In the genomic region with DNA sequence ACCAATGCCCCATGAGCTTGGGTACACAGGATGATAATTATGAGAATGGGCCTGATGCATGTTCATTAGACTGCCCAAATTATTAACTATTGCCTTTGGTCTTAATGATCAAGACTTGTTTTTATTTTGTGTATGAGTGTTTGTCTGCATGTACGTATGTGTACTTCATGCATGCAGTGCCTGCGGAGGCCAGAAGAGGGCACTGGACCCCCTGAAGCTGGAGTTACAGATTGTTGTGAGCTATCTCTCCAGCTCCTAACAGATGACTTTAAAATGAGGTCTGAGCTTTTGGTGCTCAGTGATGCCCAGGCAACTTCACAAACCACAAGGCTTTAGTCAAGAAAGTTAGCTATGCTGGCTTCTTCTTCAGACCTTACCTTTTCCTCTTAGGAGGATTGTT, we compare ENCODE assay signal across 21 mouse cellular contexts. TPM values are rescaled to one million over a fixed set of nuclear protein-coding genes. Genes with fewer than 3 reads are reported as not detected.
DNase-seq lines count a peak whose midpoint lies in the region; ATAC-seq and TF ChIP-seq lines count a peak whose summit lies in the region.
"Had no signal": no experiment of that assay in that cellular context is flagged by ENCODE, and none has a peak within 500 bp of the region (broad histone marks: within the 10 kb centered on the region; RNA-seq: fewer than 3 reads in every experiment).

No protein-coding gene starts in this region.

- DNase-seq in lung, postnatal 0 days (ENCODE audit: low spot score): no peak
- no peak for DNase-seq in lung, postnatal 14 days
- peak; percentile 36 for DNase-seq in ES-CJ7 (ENCODE audit: low read depth, low spot score)
- no peak for DNase-seq in stomach, postnatal 0 days (ENCODE audit: low spot score)
- DNase-seq in limb, embryonic 10.5 days (ENCODE audit: low spot score): no peak
- DNase-seq: adrenal gland, adult 8-10 months; cerebellum, adult 9-10 months; gastrocnemius, postnatal 14 days; kidney, adult 9 months; midbrain, embryonic 14.5 days had no signal

- 100% methylated on average over 2 of the region's 2 CpGs for WGBS in intestine, postnatal 0 days
- 97% methylated on average over 2 of the region's 2 CpGs for WGBS in intestine, embryonic 16.5 days
- WGBS in lung, postnatal 0 days: 95% methylated on average over 2 of the region's 2 CpGs
- 98% methylated on average over 2 of the region's 2 CpGs for WGBS in stomach, postnatal 0 days
- WGBS in limb, embryonic 10.5 days: 96% methylated on average over 2 of the region's 2 CpGs

- no peaks in the 10 kb centered on the region for H3K36me3 ChIP-seq in intestine, postnatal 0 days (ENCODE audit: control insufficient read depth, insufficient read depth)
- H3K36me3 ChIP-seq in intestine, embryonic 16.5 days (ENCODE audit: control insufficient read depth, insufficient read depth, low read length): no peaks in the 10 kb centered on the region
- no peaks in the 10 kb centered on the region for H3K36me3 ChIP-seq in lung, postnatal 0 days (ENCODE audit: insufficient read depth, low read length)
- H3K36me3 ChIP-seq in stomach, postnatal 0 days (ENCODE audit: control insufficient read depth, insufficient read depth, low read length): no peaks in the 10 kb centered on the region
- no peaks in the 10 kb centered on the region for H3K36me3 ChIP-seq in limb, embryonic 10.5 days
- H3K36me3 ChIP-seq: forebrain, embryonic 12.5 days; heart, embryonic 10.5 days; hindbrain, embryonic 12.5 days; limb, embryonic 15.5 days; lung, embryonic 15.5 days; stomach, embryonic 15.5 days had no signal

- TF ChIP-seq CTCF in intestine, postnatal 0 days (IDR thresholded peaks at IDR 0.05; ENCODE audit: low read depth): peak; percentile 32
- peak; percentile 22; the same call in 1 of the 2 replicates for TF ChIP-seq CTCF in lung, postnatal 0 days (IDR thresholded peaks at IDR 0.05)
- peak; percentile 34 for TF ChIP-seq CTCF in stomach, postnatal 0 days (IDR thresholded peaks at IDR 0.05; ENCODE audit: low read depth)

- H3K9me3 ChIP-seq in intestine, postnatal 0 days (ENCODE audit: control insufficient read depth): no peaks in the 10 kb centered on the region
- no peaks in the 10 kb centered on the region for H3K9me3 ChIP-seq in intestine, embryonic 16.5 days (ENCODE audit: control insufficient read depth, low read length)
- H3K9me3 ChIP-seq in lung, postnatal 0 days (ENCODE audit: low read length): no peaks in the 10 kb centered on the region
- H3K9me3 ChIP-seq in stomach, postnatal 0 days (ENCODE audit: control insufficient read depth, low read length): no peaks in the 10 kb centered on the region
- H3K9me3 ChIP-seq in limb, embryonic 10.5 days (replicated peaks): no peaks in the 10 kb centered on the region
- H3K9me3 ChIP-seq: heart, embryonic 10.5 days; hindbrain, embryonic 12.5 days; limb, embryonic 15.5 days; lung, embryonic 15.5 days; stomach, embryonic 15.5 days had no signal

- TF ChIP-seq EP300 in lung, postnatal 0 days (IDR thresholded peaks at IDR 0.05): no peak
- TF ChIP-seq EP300 in stomach, postnatal 0 days (optimal IDR thresholded peaks at IDR 0.05): no peak

- no peak for ATAC-seq in intestine, postnatal 0 days
- no peak for ATAC-seq in intestine, embryonic 16.5 days
- ATAC-seq in lung, postnatal 0 days: no peak
- ATAC-seq in stomach, postnatal 0 days (ENCODE audit: low FRiP score, low TSS enrichment): no peak
- ATAC-seq: inflammation-experienced regulatory T-cells, adult 6 months had no signal

- no peak overlapping the region for H3K27ac ChIP-seq in intestine, postnatal 0 days (ENCODE audit: low read depth, low read length)
- no peak overlapping the region for H3K27ac ChIP-seq in intestine, embryonic 16.5 days (ENCODE audit: low read length)
- H3K27ac ChIP-seq in lung, postnatal 0 days (ENCODE audit: low read length): no peak overlapping the region
- H3K27ac ChIP-seq in stomach, postnatal 0 days (replicated peaks): no peak overlapping the region
- no peak overlapping the region for H3K27ac ChIP-seq in limb, embryonic 10.5 days
- H3K27ac ChIP-seq: forebrain, embryonic 12.5 days; heart, embryonic 10.5 days; hindbrain, embryonic 12.5 days; limb, embryonic 15.5 days; lung, embryonic 15.5 days; stomach, embryonic 15.5 days had no signal

- no peaks in the 10 kb centered on the region for H3K4me1 ChIP-seq in intestine, postnatal 0 days (replicated peaks; ENCODE audit: control insufficient read depth, insufficient read depth, low read length)
- no peaks in the 10 kb centered on the region for H3K4me1 ChIP-seq in intestine, embryonic 16.5 days (ENCODE audit: control insufficient read depth, insufficient read depth, low read length)
- H3K4me1 ChIP-seq in lung, postnatal 0 days (ENCODE audit: insufficient read depth, low read depth, low read length): no peaks in the 10 kb centered on the region
- H3K4me1 ChIP-seq in stomach, postnatal 0 days (replicated peaks; ENCODE audit: control insufficient read depth, insufficient read depth): no peaks in the 10 kb centered on the region
- peaks cover 5% of the 10 kb centered on the region; the same call in 1 of the 2 replicates for H3K4me1 ChIP-seq in limb, embryonic 10.5 days
- H3K4me1 ChIP-seq: forebrain, embryonic 12.5 days; heart, embryonic 10.5 days; hindbrain, embryonic 12.5 days; limb, embryonic 15.5 days; lung, embryonic 15.5 days; stomach, embryonic 15.5 days had no signal

- no peak overlapping the region for H3K9ac ChIP-seq in intestine, postnatal 0 days (ENCODE audit: low read depth, low read length)
- H3K9ac ChIP-seq in intestine, embryonic 16.5 days (ENCODE audit: low read depth, low read length): no peak overlapping the region
- no peak overlapping the region for H3K9ac ChIP-seq in lung, postnatal 0 days (replicated peaks; ENCODE audit: low read depth)
- H3K9ac ChIP-seq in stomach, postnatal 0 days (ENCODE audit: low read length): no peak overlapping the region
- H3K9ac ChIP-seq: forebrain, embryonic 12.5 days; hindbrain, embryonic 12.5 days; limb, embryonic 15.5 days; lung, embryonic 15.5 days; stomach, embryonic 15.5 days had no signal

- no peak overlapping the region for H3K4me2 ChIP-seq in intestine, postnatal 0 days (replicated peaks; ENCODE audit: low read depth)
- H3K4me2 ChIP-seq in intestine, embryonic 16.5 days (ENCODE audit: low read depth, low read length): no peak overlapping the region
- no peak overlapping the region for H3K4me2 ChIP-seq in lung, postnatal 0 days (replicated peaks; ENCODE audit: low read depth, low read length)
- H3K4me2 ChIP-seq in stomach, postnatal 0 days (replicated peaks; ENCODE audit: low read depth): no peak overlapping the region
- H3K4me2 ChIP-seq: forebrain, embryonic 12.5 days; hindbrain, embryonic 12.5 days; limb, embryonic 15.5 days; lung, embryonic 15.5 days; stomach, embryonic 15.5 days had no signal

- H3K27me3 ChIP-seq in intestine, postnatal 0 days (replicated peaks; ENCODE audit: control insufficient read depth, insufficient read depth, low read length): no peaks in the 10 kb centered on the region
- H3K27me3 ChIP-seq in intestine, embryonic 16.5 days (replicated peaks; ENCODE audit: control insufficient read depth, insufficient read depth, low read length): no peaks in the 10 kb centered on the region
- no peaks in the 10 kb centered on the region for H3K27me3 ChIP-seq in lung, postnatal 0 days (replicated peaks; ENCODE audit: insufficient read depth, low read length)
- H3K27me3 ChIP-seq in stomach, postnatal 0 days (ENCODE audit: control insufficient read depth, insufficient read depth, low read length): no peaks in the 10 kb centered on the region
- H3K27me3 ChIP-seq in limb, embryonic 10.5 days (ENCODE audit: low read depth, poor library complexity, severe bottlenecking): no peaks in the 10 kb centered on the region
- H3K27me3 ChIP-seq: forebrain, embryonic 12.5 days; hindbrain, embryonic 12.5 days; lung, embryonic 15.5 days; stomach, embryonic 15.5 days had no signal

- H3K4me3 ChIP-seq in intestine, postnatal 0 days (ENCODE audit: low read depth, low read length): no peak overlapping the region
- no peak overlapping the region for H3K4me3 ChIP-seq in intestine, embryonic 16.5 days (ENCODE audit: low read length)
- H3K4me3 ChIP-seq in lung, postnatal 0 days (ENCODE audit: low read depth, low read length): no peak overlapping the region
- no peak overlapping the region for H3K4me3 ChIP-seq in stomach, postnatal 0 days (ENCODE audit: low read depth, low read length)
- no peak overlapping the region for H3K4me3 ChIP-seq in limb, embryonic 10.5 days
- H3K4me3 ChIP-seq: forebrain, embryonic 12.5 days; heart, embryonic 10.5 days; hindbrain, embryonic 12.5 days; limb, embryonic 15.5 days; lung, embryonic 15.5 days; myocyte; stomach, embryonic 15.5 days had no signal

RNA-seq across cellular contexts. Expression of gene Kl, which starts 6.8 kb away (rescaled TPM):
- polyA plus RNA-seq in intestine, postnatal 0 days (2015; fragmentation: Nextera tagmentation; extraction: Ambion mirVana): 0.07 TPM in 2 replicates
- 0.04 TPM in 2 replicates for polyA plus RNA-seq in intestine, embryonic 16.5 days (2015; fragmentation: Nextera tagmentation; extraction: Ambion mirVana)
- polyA plus RNA-seq in lung, postnatal 0 days (2015; fragmentation: Nextera tagmentation; extraction: Ambion mirVana): 0.05 and 0.14 TPM in 2 replicates
- 0.27 and 0.30 TPM in 2 replicates for polyA plus RNA-seq in stomach, postnatal 0 days (2015; fragmentation: Nextera tagmentation; extraction: Ambion mirVana)
- polyA plus RNA-seq in limb, embryonic 10.5 days (2016; fragmentation: Nextera tagmentation; extraction: Ambion mirVana): 0.04 TPM in 1 of 2 replicates, not detected in the other
- polyA plus RNA-seq: embryonic facial prominence, embryonic 11.5 days; inflammation-experienced regulatory T-cells, adult 6 months; myocyte had no signal
